Mouse (Mus musculus): ENCODE measurements around the gene Cacnb4.

DNA sequence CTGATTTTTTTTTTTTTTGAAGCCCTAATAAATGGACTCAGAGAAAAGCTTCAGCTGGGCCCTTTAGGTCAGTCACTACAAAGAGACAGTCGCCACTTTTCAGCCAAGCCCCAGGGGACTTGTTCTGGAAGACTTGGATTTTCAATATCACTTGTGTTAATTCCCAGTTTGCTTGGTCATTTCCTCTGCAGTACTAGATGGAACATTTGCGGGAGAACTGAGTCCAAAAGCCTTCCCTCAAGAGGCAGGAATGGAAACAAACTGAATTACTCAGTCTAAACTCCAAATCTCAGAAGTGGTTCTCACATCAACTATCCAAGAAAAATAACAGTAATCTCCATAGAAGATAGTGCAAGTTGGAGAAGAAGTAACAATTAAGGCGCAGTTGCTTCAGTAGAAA lies 109.2 kb downstream of the Cacnb4 start:
- TF ChIP-seq GATA1 (IDR thresholded peaks at IDR 0.05; ENCODE audit: low read length) (no peak), TAL1 (IDR thresholded peaks at IDR 0.05; ENCODE audit: low read length) (no peak)

All from erythroblast, embryonic 14.5 days (primary cell).